Mouse (Mus musculus): ENCODE measurements around the gene Mettl23. TPM values are rescaled to one million over a fixed set of nuclear protein-coding genes. Genes with fewer than 3 reads are reported as not detected.
"Not testable (repeated sequence)": the region's sequence is repeated elsewhere in the genome, so short reads cannot be mapped to it uniquely, and the experiment has no call there.

Mettl23 gene
- total and polyA plus RNA-seq, 2 experiments from 2014 or later: 32.2 to 47.4 TPM

DNA sequence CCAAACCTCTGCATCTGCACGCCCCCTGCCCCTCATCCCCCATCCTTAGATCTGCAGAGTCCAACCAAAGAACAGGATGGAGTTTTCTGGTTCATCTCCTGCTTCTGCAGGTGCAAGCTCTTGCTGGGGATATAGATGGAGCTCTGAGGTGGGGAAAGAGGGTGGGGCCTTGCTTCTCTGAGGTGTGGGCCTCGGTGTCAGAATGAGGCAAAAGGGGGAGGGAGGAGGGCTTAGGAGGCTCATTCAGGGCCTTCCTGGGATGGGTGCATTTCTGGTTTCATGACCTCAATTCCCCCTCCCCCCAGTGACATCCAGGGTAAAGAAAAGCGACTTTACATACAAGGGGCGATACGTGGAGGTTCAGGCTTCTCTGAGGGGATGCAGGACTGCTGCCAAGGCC is 44.1 kb downstream of the Mettl23 start:
- DNase-seq (ENCODE audit: low spot score) (no peak), ATAC-seq (ENCODE audit: low FRiP score) (no peak)
- H3K36me3 ChIP-seq (ENCODE audit: insufficient read depth, low read length): no peaks in the 10 kb centered on the region
- 61% methylated on average over 5 of the region's 5 CpGs for WGBS
- H3K9me3 ChIP-seq (ENCODE audit: low read length): no peaks in the 10 kb centered on the region
- no peak overlapping the region for H3K4me3 ChIP-seq (ENCODE audit: low read depth, low read length)
- H3K27ac ChIP-seq (ENCODE audit: low read depth, low read length): no peak overlapping the region
- H3K9ac ChIP-seq (replicated peaks; ENCODE audit: low read length, poor library complexity, severe bottlenecking): no peak overlapping the region
- TF ChIP-seq CTCF (IDR thresholded peaks at IDR 0.05): no peak
- peaks cover 4% of the 10 kb centered on the region; the same call in 1 of the 2 replicates for H3K27me3 ChIP-seq (ENCODE audit: insufficient read depth, low read length)
- no peak overlapping the region for H3K4me2 ChIP-seq (ENCODE audit: low read depth, low read length, poor library complexity, severe bottlenecking)
- H3K4me1 ChIP-seq (ENCODE audit: insufficient read depth, low read length): no peaks in the 10 kb centered on the region

DNA sequence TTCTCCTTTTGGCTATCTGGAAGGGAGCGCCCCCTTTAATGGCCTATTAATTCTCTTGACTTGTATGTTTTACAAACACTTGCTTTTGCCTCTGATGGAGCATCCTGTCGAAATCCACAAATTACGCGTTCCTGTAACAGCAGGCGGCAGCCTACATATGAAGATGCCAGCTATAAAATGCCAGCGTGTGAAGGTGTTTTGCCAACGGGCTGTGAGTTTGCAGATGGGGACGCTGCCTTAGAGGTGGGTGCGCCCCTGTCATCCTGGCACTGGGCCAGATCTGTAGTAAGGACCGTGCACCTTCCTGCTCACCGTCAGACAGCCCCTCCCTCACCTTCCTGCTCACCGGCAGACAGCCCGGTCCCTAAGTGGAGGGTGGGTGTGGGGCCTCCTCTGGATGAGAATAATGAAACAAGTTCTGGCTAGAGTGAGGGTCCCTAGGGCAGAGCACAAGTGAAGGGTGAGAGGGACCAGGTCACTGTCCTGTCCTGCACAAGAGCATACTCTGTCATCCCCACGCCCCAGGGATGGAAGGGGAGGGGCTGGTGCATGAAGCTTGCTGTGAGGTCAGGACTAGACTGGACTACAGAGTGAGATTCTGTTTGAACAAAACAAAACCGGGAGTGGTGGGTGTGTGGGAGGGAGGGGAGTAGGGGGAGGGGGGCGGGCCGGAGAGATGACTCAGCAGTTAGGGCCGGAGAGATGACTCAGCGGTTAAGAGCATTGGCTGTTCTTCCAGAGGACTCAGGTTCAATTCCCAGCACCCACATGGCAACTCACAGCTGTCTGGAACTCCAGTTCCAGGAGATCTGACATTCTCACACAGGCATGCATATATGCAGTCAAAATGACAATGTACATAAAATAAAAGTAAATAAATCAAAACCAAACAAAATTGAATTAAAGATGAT is 50.7 kb downstream of the Mettl23 start:
- Histone ChIP-seq H3K27ac (ENCODE audit: low read depth, low read length) (no peak overlapping the region), H3K9me3 (ENCODE audit: low read length) (no peaks in the 10 kb centered on the region), H3K9ac (replicated peaks; ENCODE audit: low read length, poor library complexity, severe bottlenecking) (no peak overlapping the region), H3K27me3 (ENCODE audit: insufficient read depth, low read length) (no peaks in the 10 kb centered on the region), H3K4me2 (ENCODE audit: low read depth, low read length, poor library complexity, severe bottlenecking) (no peak overlapping the region), H3K4me1 (ENCODE audit: insufficient read depth, low read length) (no peaks in the 10 kb centered on the region), H3K4me3 (ENCODE audit: low read depth, low read length) (no peak overlapping the region), H3K36me3 (ENCODE audit: insufficient read depth, low read length) (no peaks in the 10 kb centered on the region)
- DNase-seq (ENCODE audit: low spot score) (peak; percentile 44), ATAC-seq (ENCODE audit: low FRiP score) (no peak)
- WGBS: 69% methylated on average over 19 of the region's 19 CpGs
- TF ChIP-seq CTCF (IDR thresholded peaks at IDR 0.05): no peak; the same call in 1 of the 2 replicates

GRCm38 (mm10) chr11:116895402-116895801 is 52.3 kb downstream of the Mettl23 start:
- H3K27me3 ChIP-seq (ENCODE audit: insufficient read depth, low read length): no peaks in the 10 kb centered on the region
- no peak for TF ChIP-seq CTCF (IDR thresholded peaks at IDR 0.05)
- H3K4me2 ChIP-seq (ENCODE audit: low read depth, low read length, poor library complexity, severe bottlenecking): no peak overlapping the region
- 43% methylated on average over 3 of the region's 3 CpGs for WGBS
- no peak overlapping the region for H3K4me3 ChIP-seq (ENCODE audit: low read depth, low read length)
- no peak overlapping the region for H3K9ac ChIP-seq (replicated peaks; ENCODE audit: low read length, poor library complexity, severe bottlenecking)
- ATAC-seq (ENCODE audit: low FRiP score): no peak
- no peaks in the 10 kb centered on the region for H3K4me1 ChIP-seq (ENCODE audit: insufficient read depth, low read length)
- no peaks in the 10 kb centered on the region for H3K9me3 ChIP-seq (ENCODE audit: low read length)
- no peak for DNase-seq (ENCODE audit: low spot score)
- no peaks in the 10 kb centered on the region for H3K36me3 ChIP-seq (ENCODE audit: insufficient read depth, low read length)
- no peak overlapping the region for H3K27ac ChIP-seq (ENCODE audit: low read depth, low read length)

DNA sequence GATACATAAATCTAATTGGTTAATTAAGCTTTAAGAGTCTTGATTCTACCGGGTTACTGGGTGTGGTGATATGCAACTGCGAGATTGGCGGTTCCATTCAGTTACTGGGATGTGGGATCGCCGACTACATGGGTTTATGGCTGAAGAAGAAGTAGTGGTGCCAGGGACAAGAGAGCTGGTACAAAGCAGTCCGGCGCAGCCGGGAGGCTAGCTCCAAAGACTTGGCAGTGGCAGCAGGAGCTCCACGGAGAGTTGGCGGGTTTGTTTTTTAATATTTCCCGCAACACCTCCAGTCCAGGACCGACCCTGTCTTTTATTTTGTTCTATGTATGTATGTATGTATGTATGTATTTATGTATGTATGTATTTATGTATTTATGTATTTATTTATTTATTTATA is 56.2 kb downstream of the Mettl23 start:
- DNase-seq (ENCODE audit: low spot score) (no peak), ATAC-seq (ENCODE audit: low FRiP score) (no peak)
- H3K9ac ChIP-seq (replicated peaks; ENCODE audit: low read length, poor library complexity, severe bottlenecking): no peak overlapping the region
- H3K4me1 ChIP-seq (ENCODE audit: insufficient read depth, low read length): no peaks in the 10 kb centered on the region
- no peaks in the 10 kb centered on the region for H3K9me3 ChIP-seq (ENCODE audit: low read length)
- TF ChIP-seq CTCF (IDR thresholded peaks at IDR 0.05): no peak
- H3K4me3 ChIP-seq (ENCODE audit: low read depth, low read length): no peak overlapping the region
- no peak overlapping the region for H3K27ac ChIP-seq (ENCODE audit: low read depth, low read length)
- H3K4me2 ChIP-seq (ENCODE audit: low read depth, low read length, poor library complexity, severe bottlenecking): no peak overlapping the region
- WGBS: 89% methylated on average over 12 of the region's 12 CpGs
- H3K36me3 ChIP-seq (ENCODE audit: insufficient read depth, low read length): no peaks in the 10 kb centered on the region
- H3K27me3 ChIP-seq (ENCODE audit: insufficient read depth, low read length): no peaks in the 10 kb centered on the region

GRCm38 (mm10) chr11:116902588-116902987 is 59.5 kb downstream of the Mettl23 start:
- not testable (repeated sequence) for H3K27me3 ChIP-seq (ENCODE audit: insufficient read depth, low read length); ATAC-seq (ENCODE audit: low FRiP score); H3K27ac ChIP-seq (ENCODE audit: low read depth, low read length); H3K4me1 ChIP-seq (ENCODE audit: insufficient read depth, low read length); H3K9me3 ChIP-seq (ENCODE audit: low read length); H3K9ac ChIP-seq (replicated peaks; ENCODE audit: low read length, poor library complexity, severe bottlenecking); H3K4me2 ChIP-seq (ENCODE audit: low read depth, low read length, poor library complexity, severe bottlenecking); DNase-seq (ENCODE audit: low spot score); H3K36me3 ChIP-seq (ENCODE audit: insufficient read depth, low read length); H3K4me3 ChIP-seq (ENCODE audit: low read depth, low read length)
- WGBS: 90% methylated on average over 10 of the region's 10 CpGs

Other genes with a start within 250 kb of the Mettl23 start
- gene Rhbdf2, start 216.3 kb upstream of the Mettl23 start, total RNA-seq (2014; rRNA removed): 3.4 and 4.5 TPM in 2 replicates
- gene Rhbdf2, start 216.3 kb upstream of the Mettl23 start, polyA plus RNA-seq (2015; fragmentation: Nextera tagmentation; extraction: Ambion mirVana): 1.0 TPM in 2 replicates
- 3.7 TPM in 1 of 2 replicates, not detected in the other for gene Prcd, start 189.7 kb upstream of the Mettl23 start, total RNA-seq (2014; rRNA removed)
- gene Prcd, start 189.7 kb upstream of the Mettl23 start, polyA plus RNA-seq (2015; fragmentation: Nextera tagmentation; extraction: Ambion mirVana): 4.8 and 6.0 TPM in 2 replicates
- gene Cygb, start 189.0 kb upstream of the Mettl23 start, total RNA-seq (2014; rRNA removed): 38.7 and 44.2 TPM in 2 replicates
- gene Cygb, start 189.0 kb upstream of the Mettl23 start, polyA plus RNA-seq (2015; fragmentation: Nextera tagmentation; extraction: Ambion mirVana): 40.5 and 43.5 TPM in 2 replicates
- not detected in 2 replicates for gene St6galnac1, start 67.8 kb upstream of the Mettl23 start, total RNA-seq (2014; rRNA removed)
- not detected in 2 replicates for gene St6galnac1, start 67.8 kb upstream of the Mettl23 start, polyA plus RNA-seq (2015; fragmentation: Nextera tagmentation; extraction: Ambion mirVana)
- 23.3 and 39.1 TPM in 2 replicates for gene Mxra7, start 15.2 kb upstream of the Mettl23 start, total RNA-seq (2014; rRNA removed)
- 29.3 and 32.1 TPM in 2 replicates for gene Mxra7, start 15.2 kb upstream of the Mettl23 start, polyA plus RNA-seq (2015; fragmentation: Nextera tagmentation; extraction: Ambion mirVana)
- gene Jmjd6, start 171 bp downstream of the Mettl23 start, total RNA-seq (2014; rRNA removed): 38.1 and 43.6 TPM in 2 replicates
- gene Jmjd6, start 171 bp downstream of the Mettl23 start, polyA plus RNA-seq (2015; fragmentation: Nextera tagmentation; extraction: Ambion mirVana): 48.8 and 49.8 TPM in 2 replicates
- gene Mfsd11, start 9.2 kb downstream of the Mettl23 start, total RNA-seq (2014; rRNA removed): 36.0 and 57.0 TPM in 2 replicates
- 54.8 and 64.1 TPM in 2 replicates for gene Mfsd11, start 9.2 kb downstream of the Mettl23 start, polyA plus RNA-seq (2015; fragmentation: Nextera tagmentation; extraction: Ambion mirVana)
- gene Srsf2, start 9.8 kb downstream of the Mettl23 start, total RNA-seq (2014; rRNA removed): 196 and 259 TPM in 2 replicates
- 460 and 484 TPM in 2 replicates for gene Srsf2, start 9.8 kb downstream of the Mettl23 start, polyA plus RNA-seq (2015; fragmentation: Nextera tagmentation; extraction: Ambion mirVana)
- gene Mgat5b, start 75.6 kb downstream of the Mettl23 start, total RNA-seq (2014; rRNA removed): 104 and 133 TPM in 2 replicates
- gene Mgat5b, start 75.6 kb downstream of the Mettl23 start, polyA plus RNA-seq (2015; fragmentation: Nextera tagmentation; extraction: Ambion mirVana): 23.7 and 24.7 TPM in 2 replicates

Data from midbrain, postnatal 0 days (tissue).